Mouse (Mus musculus): ENCODE results near the gene Gm14569. TPM values are rescaled to one million over a fixed set of nuclear protein-coding genes. Genes with fewer than 3 reads are reported as not detected.

The Gm14569 gene
- polyA plus RNA-seq (2017; shearing (Covaris generic)): not detected

GRCm38 (mm10) chrX:36491730-36492129 is at the start of gene Gm14569:
Gene Gm14569, minus strand, starts transcription at chrX:36491830.

GRCm38 (mm10) chrX:36400980-36401379 is 90.7 kb downstream of the Gm14569 start, which contains the start of gene Gm6268:
Gene Gm6268, plus strand, starts transcription at chrX:36401280.

Other genes starting within 250 kb of the Gm14569 start
- gene Lonrf3, start 163.5 kb downstream of the Gm14569 start, polyA plus RNA-seq (2017; shearing (Covaris generic)): not detected
- gene Gm6268, start 90.5 kb downstream of the Gm14569 start, polyA plus RNA-seq (2017; shearing (Covaris generic)): not detected
- 67.3 TPM for gene Pgrmc1, start 106.4 kb upstream of the Gm14569 start, polyA plus RNA-seq (2017; shearing (Covaris generic))
- 1.0 TPM for gene Akap17b, start 153.6 kb upstream of the Gm14569 start, polyA plus RNA-seq (2017; shearing (Covaris generic))

Measured in CD4-positive, CD25-positive, alpha-beta regulatory T cell (primary cell).